Mouse (Mus musculus) midbrain, embryonic 11.5 days (tissue): Measurements from ENCODE around the gene Mpz. TPM values are rescaled to one million over a fixed set of nuclear protein-coding genes. Genes with fewer than 3 reads are reported as not detected.
A peak's percentile ranks its signal among the peaks of the same experiment; 100 is the strongest.
"Not testable (repeated sequence)": the region's sequence is repeated elsewhere in the genome, so short reads cannot be mapped to it uniquely, and the experiment has no call there.

Experiments
- ATAC-seq: fragments of 200-750 bp; cut with Nextera tagmentation; 2 replicates; pipeline ENCODE4 v1.8.0; 2017; ENCODE audit warnings: moderate TSS enrichment, moderate library complexity; ENCODE audit not compliant: low FRiP score
- DNase-seq: peaks from one replicate; pipeline ENCODE4 v3.0.0; 2015; ENCODE audit warnings: low spot score; ENCODE audit errors: missing footprints
- H3K27ac ChIP-seq: fragments of 300-500 bp; sonication (generic); 2 replicates; pipeline ENCODE4 v1.5.1; 2014; ENCODE audit warnings: low read depth, low read length
- H3K27me3 ChIP-seq: fragments of 300-500 bp; sonication (generic); 2 replicates; pipeline ENCODE4 v1.6.1; 2014; ENCODE audit warnings: mild to moderate bottlenecking, low read length, moderate library complexity, mixed read lengths; ENCODE audit not compliant: control insufficient read depth, insufficient read depth
- H3K36me3 ChIP-seq: fragments of 300-500 bp; sonication (generic); 2 replicates; pipeline ENCODE4 v1.6.1; 2014; ENCODE audit warnings: mild to moderate bottlenecking, low read length, moderate library complexity, mixed read lengths; ENCODE audit not compliant: control insufficient read depth, insufficient read depth
- H3K4me1 ChIP-seq: fragments of 300-500 bp; sonication (generic); 2 replicates; pipeline ENCODE4 v1.6.1; 2014; ENCODE audit warnings: low read length; ENCODE audit not compliant: control insufficient read depth, insufficient read depth
- H3K4me2 ChIP-seq: fragments of 300-500 bp; sonication (generic); 2 replicates; pipeline ENCODE4 v1.6.1; 2014; ENCODE audit warnings: mild to moderate bottlenecking, moderate library complexity
- H3K4me3 ChIP-seq: fragments of 300-500 bp; sonication (generic); 2 replicates; pipeline ENCODE4 v1.5.1; 2014; ENCODE audit warnings: low read depth, low read length
- H3K9ac ChIP-seq: fragments of 300-500 bp; sonication (generic); 2 replicates; pipeline ENCODE4 v1.6.1; 2014; ENCODE audit warnings: low read length
- H3K9me3 ChIP-seq: fragments of 300-500 bp; sonication (generic); 2 replicates; pipeline ENCODE4 v1.6.1; 2016; ENCODE audit warnings: low read length; ENCODE audit not compliant: control insufficient read depth
- WGBS: fragments of 180-500 bp; shearing (Covaris S2); extraction: QIAGEN DNeasy Blood & Tissue Kit; methylation state at CpG from one replicate; pipeline ENCODE4 v1.1.7; 2014; 5-methylcytosine and 5-hydroxymethylcytosine counted together
- polyA plus RNA-seq: library from polyadenylated mRNA; unstranded; fragments of >200 nt; fragmentation: Nextera tagmentation; extraction: Ambion mirVana; gene quantifications from 2 replicates; pipeline ENCODE4 v1.2.1, GENCODE M21; 2014

The Mpz gene
- polyA plus RNA-seq, 1 experiment from 2014 or later, result 0.12 TPM

- Histone ChIP-seq H3K27ac (no peak overlapping the region), H3K4me3 (no peak overlapping the region), H3K4me1 (no peaks in the 10 kb centered on the region), H3K4me2 (no peak overlapping the region), H3K36me3 (no peaks in the 10 kb centered on the region), H3K9ac (no peak overlapping the region), H3K9me3 (no peaks in the 10 kb centered on the region), H3K27me3 (no peaks in the 10 kb centered on the region)
- DNase-seq (no peak), ATAC-seq (no peak)
- WGBS, result 45% methylated on average over 5 of the region's 5 CpGs
Observed at GRCm38 (mm10) chr1:171121839-171122238, 28.7 kb upstream of the Mpz start.

DNA sequence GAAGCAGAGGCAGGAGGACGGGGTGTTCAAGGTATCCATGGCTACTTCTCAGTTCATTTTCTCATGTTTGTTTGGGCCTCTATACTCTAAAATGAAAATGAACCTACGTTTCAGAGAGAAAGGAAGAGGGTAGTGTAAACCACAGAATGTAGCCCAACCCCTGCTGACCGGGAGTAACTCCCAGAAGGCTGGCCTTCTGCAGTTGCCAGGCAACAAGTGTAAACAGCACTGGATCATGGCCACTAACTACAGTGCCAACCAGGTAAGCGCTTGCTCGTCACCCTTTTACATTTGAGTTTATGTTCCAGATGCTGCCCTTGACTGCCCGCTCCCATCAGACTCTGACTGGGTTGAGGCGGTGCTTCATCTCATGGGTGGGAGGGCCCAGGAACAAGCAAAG is 27.6 kb upstream of the Mpz start:
- Histone ChIP-seq H3K27ac (no peak overlapping the region), H3K9ac (no peak overlapping the region), H3K4me1 (no peaks in the 10 kb centered on the region), H3K4me2 (no peak overlapping the region), H3K4me3 (no peak overlapping the region), H3K27me3 (no peaks in the 10 kb centered on the region), H3K36me3 (no peaks in the 10 kb centered on the region), H3K9me3 (no peaks in the 10 kb centered on the region)
- ATAC-seq, result no peak; the same call in 1 of the 2 replicates
- 37% methylated on average over 7 of the region's 7 CpGs for WGBS
- DNase-seq, result no peak

DNA sequence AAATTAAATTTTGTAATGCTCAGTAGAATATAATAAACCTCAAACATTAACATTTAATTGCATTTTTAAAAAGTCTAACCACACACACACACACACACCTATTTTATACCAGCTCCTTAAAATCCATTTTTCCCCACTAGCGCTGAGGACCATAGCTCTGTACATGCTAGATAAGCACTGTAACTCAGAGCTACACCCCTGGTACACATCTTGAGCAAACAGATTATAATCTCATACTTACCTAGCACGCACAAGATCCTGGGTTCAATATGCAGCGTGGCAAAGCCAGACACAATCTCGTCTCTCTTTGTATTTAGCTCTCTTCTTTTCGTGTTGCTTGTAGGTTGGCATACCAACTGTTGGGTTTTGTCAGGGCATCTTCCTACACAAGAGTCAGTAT is 26.1 kb upstream of the Mpz start:
- H3K4me2 ChIP-seq, result no peak overlapping the region
- no peaks in the 10 kb centered on the region for H3K9me3 ChIP-seq
- ATAC-seq (no peak), DNase-seq (no peak)
- no peaks in the 10 kb centered on the region for H3K4me1 ChIP-seq
- H3K9ac ChIP-seq, result no peak overlapping the region
- no peak overlapping the region for H3K4me3 ChIP-seq
- H3K27ac ChIP-seq, result no peak overlapping the region
- 90% methylated on average over 5 of the region's 5 CpGs for WGBS
- H3K27me3 ChIP-seq, result no peaks in the 10 kb centered on the region
- peaks cover 8% of the 10 kb centered on the region; the same call in 1 of the 2 replicates for H3K36me3 ChIP-seq

- no peaks in the 10 kb centered on the region for H3K4me1 ChIP-seq
- DNase-seq, result no peak
- no peak overlapping the region for H3K4me3 ChIP-seq
- no peak overlapping the region for H3K27ac ChIP-seq
- peaks cover 15% of the 10 kb centered on the region for H3K36me3 ChIP-seq
- ATAC-seq, result no peak
- no peaks in the 10 kb centered on the region for H3K27me3 ChIP-seq
- H3K4me2 ChIP-seq, result no peak overlapping the region
- WGBS, result 60% methylated on average over 7 of the region's 7 CpGs
- H3K9ac ChIP-seq, result no peak overlapping the region
- no peaks in the 10 kb centered on the region for H3K9me3 ChIP-seq
Observed at GRCm38 (mm10) chr1:171129251-171129650, 21.3 kb upstream of the Mpz start.

- H3K36me3 ChIP-seq, result peaks cover 25% of the 10 kb centered on the region
- 93% methylated on average over 1 of the region's 1 CpGs for WGBS
Observed at GRCm38 (mm10) chr1:171130971-171131370, 19.5 kb upstream of the Mpz start.

GRCm38 (mm10) chr1:171135600-171135999 is 14.9 kb upstream of the Mpz start:
- H3K4me3 ChIP-seq, result no peak overlapping the region
- DNase-seq, result no peak
- no peak overlapping the region for H3K27ac ChIP-seq
- ATAC-seq, result no peak
- 95% methylated on average over 2 of the region's 2 CpGs for WGBS
- no peaks in the 10 kb centered on the region for H3K4me1 ChIP-seq
- no peak overlapping the region for H3K9ac ChIP-seq
- H3K36me3 ChIP-seq, result peaks cover 21% of the 10 kb centered on the region
- H3K27me3 ChIP-seq, result no peaks in the 10 kb centered on the region
- no peak overlapping the region for H3K4me2 ChIP-seq
- H3K9me3 ChIP-seq, result no peaks in the 10 kb centered on the region

More at GRCm38 (mm10) chr1:171130971-171131370, 19.5 kb upstream of the Mpz start:
- no peak overlapping the region for H3K27ac ChIP-seq
- no peaks in the 10 kb centered on the region for H3K4me1 ChIP-seq
- no peaks in the 10 kb centered on the region for H3K9me3 ChIP-seq
- no peak overlapping the region for H3K4me3 ChIP-seq
- no peak overlapping the region for H3K9ac ChIP-seq
- no peaks in the 10 kb centered on the region for H3K27me3 ChIP-seq
- no peak overlapping the region for H3K4me2 ChIP-seq
- DNase-seq (no peak), ATAC-seq (no peak)

DNA sequence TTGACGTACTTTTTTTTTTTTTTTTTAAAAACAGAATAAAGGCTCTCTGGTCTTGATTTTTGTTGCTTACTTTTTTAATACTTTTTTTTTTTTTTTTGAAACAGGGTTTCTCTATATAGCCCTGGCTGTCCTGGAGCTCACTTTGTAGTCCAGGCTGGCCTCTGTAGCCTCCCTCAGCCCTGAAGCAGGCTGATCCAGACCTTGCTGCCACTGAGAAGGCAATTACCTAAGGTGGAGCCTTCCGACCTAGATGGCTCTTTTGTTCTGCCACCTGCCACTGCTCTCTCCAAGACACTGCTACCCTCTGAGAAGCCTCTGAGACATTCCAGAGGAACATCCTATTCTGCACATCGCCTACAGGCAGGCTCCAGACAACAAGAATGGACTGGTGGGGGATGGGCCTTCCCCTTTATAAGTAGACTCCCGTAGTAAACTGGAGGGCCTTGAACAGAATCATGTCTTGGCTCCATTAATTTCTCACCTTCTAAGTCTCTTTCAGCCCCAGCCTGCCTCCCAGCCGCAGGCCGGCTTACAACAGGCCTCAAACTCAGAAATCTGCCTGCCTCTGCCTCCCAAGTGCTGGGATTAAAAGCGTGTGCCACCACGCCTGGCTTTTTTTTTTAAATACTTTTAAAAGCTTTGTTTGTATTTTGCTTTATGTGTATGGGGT is 12.9 kb upstream of the Mpz start:
- not testable (repeated sequence) for H3K4me2 ChIP-seq, H3K9ac ChIP-seq, H3K4me1 ChIP-seq, H3K4me3 ChIP-seq, ATAC-seq, H3K27ac ChIP-seq, H3K9me3 ChIP-seq, DNase-seq, H3K27me3 ChIP-seq
- H3K36me3 ChIP-seq, result peaks cover 23% of the 10 kb centered on the region
- WGBS, result 88% methylated on average over 8 of the region's 8 CpGs

DNA sequence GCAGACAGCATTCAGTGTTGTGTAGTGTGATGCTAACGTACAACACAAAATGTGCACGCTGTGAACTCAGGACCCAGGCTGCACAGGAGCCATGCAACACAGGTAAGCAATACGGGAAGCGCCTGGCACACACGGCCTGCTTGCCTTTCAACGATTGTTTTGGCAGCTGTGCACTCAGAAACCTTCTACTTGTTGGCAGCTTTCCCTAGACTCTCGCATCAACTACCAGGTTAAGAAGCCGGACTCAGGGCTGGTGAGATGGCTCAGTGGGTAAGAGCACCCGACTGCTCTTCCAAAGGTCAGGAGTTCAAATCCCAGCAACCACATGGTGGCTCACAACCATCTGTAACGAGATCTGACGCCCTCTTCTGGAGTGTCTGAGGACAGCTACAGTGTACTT is 7.5 kb upstream of the Mpz start:
- 92% methylated on average over 9 of the region's 11 CpGs for WGBS
- not testable (repeated sequence) for H3K4me2 ChIP-seq, DNase-seq

GRCm38 (mm10) chr1:171150838-171151391 is 404 bp downstream of the Mpz start:
- peak overlapping the region; percentile 88 for H3K9ac ChIP-seq
- no peak overlapping the region for H3K27ac ChIP-seq
- peak overlapping the region; percentile 76 for H3K4me2 ChIP-seq
- no peaks in the 10 kb centered on the region for H3K36me3 ChIP-seq
- peaks cover 11% of the 10 kb centered on the region for H3K4me1 ChIP-seq
- no peaks in the 10 kb centered on the region for H3K27me3 ChIP-seq
- 7% methylated on average over 18 of the region's 18 CpGs for WGBS
- no peak for DNase-seq
- peak; percentile 41 for ATAC-seq
- no peaks in the 10 kb centered on the region for H3K9me3 ChIP-seq
- peak overlapping the region; percentile 83 for H3K4me3 ChIP-seq

More for the DNA sequence above, 7.5 kb upstream of the Mpz start:
- H3K27me3 ChIP-seq, H3K9ac ChIP-seq, ATAC-seq, H3K36me3 ChIP-seq, H3K9me3 ChIP-seq, H3K27ac ChIP-seq, H3K4me1 ChIP-seq, H3K4me3 ChIP-seq: not testable (repeated sequence)
